Mouse (Mus musculus) intestine, embryonic 15.5 days (tissue): ENCODE data around the gene Golt1b. TPM values are rescaled to one million over a fixed set of nuclear protein-coding genes. Genes with fewer than 3 reads are reported as not detected.

ENCODE experiments used
- ATAC-seq: fragments of 200-750 bp; cut with Nextera tagmentation; 2 replicates; pipeline ENCODE4 v1.8.0; 2017; ENCODE audit warnings: moderate TSS enrichment, moderate library complexity
- H3K27ac ChIP-seq: fragments of 300-500 bp; sonication (generic); 2 replicates; pipeline ENCODE4 v1.5.1; 2015; ENCODE audit warnings: mild to moderate bottlenecking, inconsistent platforms
- H3K27me3 ChIP-seq: fragments of 300-500 bp; sonication (generic); replicated peaks from 2 replicates; pipeline ENCODE4 v1.6.1; 2015; ENCODE audit warnings: inconsistent platforms
- H3K36me3 ChIP-seq: fragments of 300-500 bp; sonication (generic); 2 replicates; pipeline ENCODE4 v1.6.1; 2015; ENCODE audit warnings: inconsistent platforms
- H3K4me1 ChIP-seq: fragments of 300-500 bp; sonication (generic); replicated peaks from 2 replicates; pipeline ENCODE4 v1.6.1; 2015; ENCODE audit warnings: inconsistent platforms
- H3K4me2 ChIP-seq: fragments of 300-500 bp; sonication (generic); replicated peaks from 2 replicates; pipeline ENCODE4 v1.6.1; 2015; ENCODE audit warnings: mild to moderate bottlenecking, inconsistent platforms
- H3K4me3 ChIP-seq: fragments of 300-500 bp; sonication (generic); replicated peaks from 2 replicates; pipeline ENCODE4 v1.5.1; 2015; ENCODE audit warnings: inconsistent platforms
- H3K9ac ChIP-seq: fragments of 300-500 bp; sonication (generic); 2 replicates; pipeline ENCODE4 v1.6.1; 2015; ENCODE audit warnings: inconsistent platforms
- H3K9me3 ChIP-seq: fragments of 300-500 bp; sonication (generic); 2 replicates; pipeline ENCODE4 v1.6.1; 2016; ENCODE audit warnings: inconsistent platforms
- whole genome bisulfite sequencing: fragments of 180-500 bp; shearing (Covaris S2); methylation state at CpG from one replicate; pipeline ENCODE4 v1.1.7; 2015; 5-methylcytosine and 5-hydroxymethylcytosine counted together
- polyA plus RNA-seq: library from polyadenylated mRNA; unstranded; fragments of >200 nt; fragmentation: Nextera tagmentation; extraction: Ambion mirVana; gene quantifications from 2 replicates; pipeline ENCODE4 v1.2.1, GENCODE M21; 2015

Gene Golt1b
- polyA plus RNA-seq, 1 experiment from 2014 or later = 81.8 TPM

DNA sequence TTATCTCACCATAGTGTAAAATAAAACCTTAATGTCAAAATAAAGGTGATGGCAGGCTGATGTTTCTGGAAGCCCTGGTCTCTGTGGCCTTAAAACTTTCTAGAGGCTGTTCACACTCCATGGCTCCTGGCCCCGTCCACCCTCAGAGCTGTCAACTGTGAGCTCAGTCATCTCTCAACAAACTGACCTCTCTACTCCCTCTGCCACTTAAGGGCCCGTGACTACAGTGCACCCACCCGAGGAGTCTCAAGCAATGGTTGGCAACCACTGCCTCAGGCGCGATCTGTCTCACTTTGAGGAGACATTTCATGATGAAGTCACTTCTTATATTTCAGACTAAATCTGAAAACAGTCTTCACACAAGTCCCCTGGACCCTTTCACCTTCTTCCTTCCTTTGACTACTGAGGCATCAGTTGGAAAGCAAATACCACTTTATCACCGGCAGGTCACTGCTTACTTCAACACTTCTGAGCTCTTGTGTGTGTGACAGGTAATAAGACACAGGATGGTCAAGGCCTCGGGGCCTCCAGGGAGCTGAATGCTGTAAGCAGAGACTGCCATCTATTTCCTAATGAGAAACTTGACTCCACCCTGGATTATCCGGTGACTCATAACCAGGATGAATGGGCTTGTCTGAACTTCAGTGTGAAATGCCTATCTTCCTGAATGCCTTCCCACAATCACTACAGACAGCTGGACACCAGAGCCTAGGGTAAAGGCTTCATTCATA, 21.1 kb upstream of the Golt1b start:
- Histone ChIP-seq H3K9me3 (no peaks in the 10 kb centered on the region), H3K4me3 (no peak overlapping the region), H3K36me3 (peaks cover 14% of the 10 kb centered on the region), H3K9ac (no peak overlapping the region), H3K4me2 (no peak overlapping the region), H3K27ac (no peak overlapping the region), H3K27me3 (no peaks in the 10 kb centered on the region), H3K4me1 (no peaks in the 10 kb centered on the region)
- no peak for ATAC-seq
- 87% methylated on average over 8 of the region's 8 CpGs for WGBS

DNA sequence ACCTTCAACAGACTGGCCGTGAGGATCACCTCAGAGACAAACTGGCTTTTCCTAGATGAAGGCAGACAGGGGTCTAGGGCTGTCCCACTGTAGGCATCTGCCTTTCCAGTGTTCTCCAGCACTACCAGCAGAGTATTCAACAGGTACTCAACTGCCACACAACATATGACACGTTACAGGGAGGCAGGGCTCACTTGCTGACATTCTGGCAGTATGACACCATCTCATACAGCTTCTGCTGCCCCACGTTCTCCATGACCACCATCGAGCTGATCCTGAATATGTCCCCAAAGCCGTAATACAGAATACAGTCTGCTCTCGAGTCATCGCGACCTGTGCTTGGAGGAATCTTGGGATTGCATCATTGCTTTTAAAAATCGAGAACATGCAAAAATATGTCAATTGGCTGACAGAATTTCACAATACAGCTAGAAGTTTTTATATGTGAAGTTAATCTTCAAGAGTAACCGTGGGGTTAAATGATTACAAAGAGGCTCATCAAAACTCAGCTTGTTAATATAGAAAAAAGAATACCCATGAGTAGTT, 20.5 kb upstream of the Golt1b start:
- Histone ChIP-seq H3K27me3 (no peaks in the 10 kb centered on the region), H3K9ac (no peak overlapping the region), H3K4me2 (no peak overlapping the region), H3K9me3 (no peaks in the 10 kb centered on the region), H3K27ac (no peak overlapping the region), H3K36me3 (peaks cover 14% of the 10 kb centered on the region), H3K4me3 (no peak overlapping the region), H3K4me1 (no peaks in the 10 kb centered on the region)
- no peak for ATAC-seq
- WGBS = 87% methylated on average over 10 of the region's 10 CpGs

GRCm38 (mm10) chr6:142367565-142367964, 19.5 kb upstream of the Golt1b start:
- Histone ChIP-seq H3K36me3 (peaks cover 16% of the 10 kb centered on the region), H3K4me3 (no peak overlapping the region), H3K27me3 (no peaks in the 10 kb centered on the region), H3K9ac (no peak overlapping the region), H3K27ac (no peak overlapping the region), H3K4me2 (no peak overlapping the region), H3K9me3 (no peaks in the 10 kb centered on the region), H3K4me1 (no peaks in the 10 kb centered on the region)
- no peak for ATAC-seq
- WGBS = 84% methylated on average over 3 of the region's 3 CpGs

DNA sequence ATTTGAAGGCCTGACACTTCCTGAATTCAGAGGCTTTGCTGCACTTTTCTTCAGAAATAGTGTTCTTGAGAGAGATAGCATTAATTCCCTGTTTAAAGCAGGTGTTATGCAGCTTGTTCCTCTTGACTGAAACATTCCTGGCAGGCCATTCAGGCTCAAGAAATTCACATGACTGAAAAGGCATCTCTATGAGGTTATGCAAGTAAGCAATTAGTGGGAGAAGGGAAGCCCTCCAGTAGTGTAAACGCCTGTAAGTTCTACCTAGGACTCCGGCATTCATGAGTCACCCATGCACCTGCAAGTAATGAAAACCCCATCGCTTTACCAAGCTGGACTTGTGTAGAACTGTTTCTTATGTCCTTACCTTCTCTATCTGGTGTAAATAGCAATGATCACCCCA, 17.5 kb upstream of the Golt1b start:
- Histone ChIP-seq H3K27ac (no peak overlapping the region), H3K36me3 (peaks cover 6% of the 10 kb centered on the region; the same call in 1 of the 2 replicates), H3K9me3 (no peaks in the 10 kb centered on the region), H3K4me2 (no peak overlapping the region), H3K4me3 (no peak overlapping the region), H3K9ac (no peak overlapping the region), H3K27me3 (no peaks in the 10 kb centered on the region), H3K4me1 (no peaks in the 10 kb centered on the region)
- ATAC-seq = no peak
- 87% methylated on average over 3 of the region's 3 CpGs for WGBS

- WGBS = 70% methylated on average over 1 of the region's 1 CpGs
These were observed 9.9 kb upstream of the Golt1b start for GRCm38 (mm10) chr6:142377081-142377480.

DNA sequence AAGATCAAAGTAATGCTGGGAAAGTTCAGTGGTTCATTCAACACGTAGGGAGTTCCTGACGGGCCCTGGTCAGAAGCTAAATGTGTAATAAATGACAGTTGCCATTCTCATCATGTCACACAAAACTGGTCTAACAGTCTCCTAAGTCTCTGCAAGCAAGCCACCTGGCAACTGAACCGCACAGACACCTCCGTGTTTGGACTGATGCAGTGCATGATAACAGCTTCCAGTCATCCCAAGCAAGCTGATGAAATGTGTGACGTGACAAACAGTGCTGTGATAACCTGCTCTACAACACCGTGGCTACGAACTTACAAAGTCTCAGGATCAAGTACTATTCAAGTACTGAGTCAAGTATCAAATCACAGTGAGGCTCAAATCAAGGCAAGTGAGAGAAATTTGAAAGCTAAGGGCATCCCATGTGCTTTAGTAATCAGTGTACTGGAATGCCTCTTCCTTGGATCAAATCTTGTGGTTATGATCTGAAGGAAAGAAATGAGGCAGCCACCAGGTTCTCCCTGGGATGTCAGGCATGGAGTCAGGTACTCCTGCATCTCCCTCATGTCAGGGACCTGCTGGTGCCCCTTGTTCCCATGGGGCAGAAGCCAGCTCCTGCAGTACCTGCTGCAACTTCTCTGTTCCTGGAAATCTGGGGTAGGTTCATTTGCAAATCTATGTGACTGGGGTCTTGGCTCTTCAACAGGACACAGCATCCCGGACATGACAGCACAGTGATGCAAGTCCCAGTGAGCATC, 8.3 kb upstream of the Golt1b start:
- WGBS = 88% methylated on average over 8 of the region's 8 CpGs
- H3K9ac ChIP-seq = no peak overlapping the region
- peaks cover 4% of the 10 kb centered on the region; the same call in 1 of the 2 replicates for H3K36me3 ChIP-seq
- ATAC-seq = no peak
- H3K4me2 ChIP-seq = no peak overlapping the region
- no peaks in the 10 kb centered on the region for H3K27me3 ChIP-seq
- no peaks in the 10 kb centered on the region for H3K4me1 ChIP-seq
- no peak overlapping the region for H3K4me3 ChIP-seq
- H3K27ac ChIP-seq = no peak overlapping the region
- no peaks in the 10 kb centered on the region for H3K9me3 ChIP-seq

More at GRCm38 (mm10) chr6:142377081-142377480, 9.9 kb upstream of the Golt1b start:
- no peaks in the 10 kb centered on the region for H3K9me3 ChIP-seq
- no peak overlapping the region for H3K27ac ChIP-seq
- no peak for ATAC-seq
- no peaks in the 10 kb centered on the region for H3K4me1 ChIP-seq
- no peaks in the 10 kb centered on the region for H3K27me3 ChIP-seq
- no peak overlapping the region for H3K4me3 ChIP-seq
- H3K9ac ChIP-seq = no peak overlapping the region
- H3K36me3 ChIP-seq = peaks cover 7% of the 10 kb centered on the region
- no peak overlapping the region for H3K4me2 ChIP-seq

DNA sequence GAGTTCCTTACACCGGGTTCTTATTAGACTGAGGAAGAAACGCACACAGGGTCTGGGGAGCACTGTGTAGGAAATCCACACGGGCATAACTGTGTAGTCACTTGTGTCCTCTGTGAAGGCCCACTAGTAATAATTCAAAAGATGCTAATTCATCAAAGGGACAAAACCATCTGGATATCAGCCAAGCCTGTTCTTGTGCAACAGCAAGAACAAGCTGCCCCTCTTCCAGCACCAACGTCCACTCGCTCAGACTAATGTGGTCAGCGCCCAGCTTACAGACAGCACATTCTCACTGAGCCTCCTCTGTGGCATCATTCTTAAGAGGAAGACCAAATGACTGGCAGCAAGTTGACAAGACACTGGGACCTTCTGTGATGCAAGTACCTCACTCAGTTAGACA, 7.1 kb upstream of the Golt1b start:
- H3K36me3 ChIP-seq = peaks cover 4% of the 10 kb centered on the region; the same call in 1 of the 2 replicates
- no peaks in the 10 kb centered on the region for H3K9me3 ChIP-seq
- no peak overlapping the region for H3K27ac ChIP-seq
- H3K9ac ChIP-seq = no peak overlapping the region
- H3K4me3 ChIP-seq = no peak overlapping the region
- H3K27me3 ChIP-seq = no peaks in the 10 kb centered on the region
- no peak for ATAC-seq
- WGBS = 91% methylated on average over 6 of the region's 6 CpGs
- H3K4me2 ChIP-seq = no peak overlapping the region
- no peaks in the 10 kb centered on the region for H3K4me1 ChIP-seq

- 91% methylated on average over 7 of the region's 7 CpGs for WGBS
- Histone ChIP-seq H3K4me3 (no peak overlapping the region), H3K4me1 (no peaks in the 10 kb centered on the region), H3K9me3 (no peaks in the 10 kb centered on the region), H3K4me2 (no peak overlapping the region), H3K9ac (no peak overlapping the region), H3K36me3 (0 out of 2 replicates have a peak, but pooled peaks cover under 1% of the 10 kb centered on the region), H3K27me3 (no peaks in the 10 kb centered on the region), H3K27ac (no peak overlapping the region)
- no peak for ATAC-seq
These were observed 5.4 kb upstream of the Golt1b start for GRCm38 (mm10) chr6:142381615-142382014.

- no peaks in the 10 kb centered on the region for H3K27me3 ChIP-seq
- no peaks in the 10 kb centered on the region for H3K9me3 ChIP-seq
- no peak for ATAC-seq
- no peak overlapping the region for H3K4me3 ChIP-seq
- no peaks in the 10 kb centered on the region for H3K36me3 ChIP-seq
- H3K9ac ChIP-seq = no peak overlapping the region
- no peak overlapping the region for H3K4me2 ChIP-seq
- no peak overlapping the region for H3K27ac ChIP-seq
- 91% methylated on average over 9 of the region's 9 CpGs for WGBS
- peaks cover 8% of the 10 kb centered on the region for H3K4me1 ChIP-seq
These were observed 2.5 kb upstream of the Golt1b start for GRCm38 (mm10) chr6:142384521-142384920.

DNA sequence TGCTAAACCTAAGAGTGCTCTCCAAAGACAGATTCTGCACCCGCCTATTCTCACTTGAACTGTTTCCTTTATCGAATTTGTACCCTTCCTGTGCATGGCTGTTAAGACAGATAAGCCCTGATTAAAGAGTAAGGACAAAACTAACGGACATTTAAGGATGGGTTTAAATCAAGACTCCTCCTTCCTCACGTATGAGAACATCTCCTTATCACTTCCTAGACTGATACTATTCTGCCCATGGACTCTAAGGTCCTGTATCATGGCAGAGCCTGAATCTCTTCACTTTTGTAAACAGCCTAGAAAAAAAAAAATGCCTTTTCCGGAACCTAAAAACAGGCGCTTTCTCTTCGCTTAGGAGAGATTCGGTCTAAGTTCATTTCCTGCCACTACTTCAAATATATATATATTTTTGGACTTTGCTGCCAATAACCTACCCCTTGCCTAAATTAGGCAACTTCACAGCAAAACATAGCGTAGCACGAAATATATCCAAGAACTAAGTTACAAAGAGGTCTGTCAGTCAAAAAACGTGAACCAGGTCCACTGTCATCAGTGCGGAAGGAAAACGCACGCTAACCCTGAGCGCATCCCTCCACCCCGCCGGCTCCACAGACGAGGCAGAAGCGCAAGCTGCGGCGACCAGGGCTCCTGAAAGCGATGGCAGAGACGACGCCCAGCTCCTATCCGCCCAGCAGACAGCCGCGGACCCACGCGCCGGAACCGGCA, 573 bp upstream of the Golt1b start:
- ATAC-seq = peak; percentile 84
- Histone ChIP-seq H3K27ac (no peak overlapping the region), H3K27me3 (no peaks in the 10 kb centered on the region), H3K4me1 (peaks cover 8% of the 10 kb centered on the region), H3K4me2 (peak overlapping the region; percentile 66), H3K9ac (peak overlapping the region; percentile 62), H3K9me3 (no peaks in the 10 kb centered on the region), H3K36me3 (no peaks in the 10 kb centered on the region), H3K4me3 (peak overlapping the region; percentile 100)
- 4% methylated on average over 31 of the region's 31 CpGs for WGBS

DNA sequence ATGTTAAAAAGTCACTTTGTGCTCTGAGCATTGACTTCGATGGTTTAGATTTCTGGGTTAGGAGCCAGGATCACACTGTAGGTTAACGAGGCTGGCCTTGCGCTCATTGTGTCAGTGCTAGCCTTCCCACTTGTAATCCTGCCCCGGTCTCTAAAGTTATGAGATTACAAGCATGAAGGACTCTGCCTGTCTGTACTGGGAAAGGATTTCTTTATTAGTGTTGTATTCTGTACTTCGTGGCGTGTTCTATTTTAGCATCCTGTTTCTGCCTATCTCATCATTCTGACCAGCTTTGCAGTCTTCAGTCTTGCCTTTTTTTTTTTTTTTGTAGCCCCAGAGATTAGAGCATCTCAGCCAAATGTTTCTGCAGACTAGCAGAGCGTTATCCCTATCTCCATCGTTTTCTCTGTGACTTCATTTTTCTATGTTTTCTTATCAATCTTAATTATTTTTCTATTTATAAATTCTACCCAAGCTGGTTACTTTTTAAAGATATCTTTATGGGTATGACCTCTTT, 792 bp downstream of the Golt1b start:
- H3K4me3 ChIP-seq = peak overlapping the region; percentile 100
- WGBS = 14% methylated on average over 8 of the region's 8 CpGs
- H3K27ac ChIP-seq = no peak overlapping the region
- H3K9me3 ChIP-seq = no peaks in the 10 kb centered on the region
- peak overlapping the region; percentile 70 for H3K4me2 ChIP-seq
- H3K27me3 ChIP-seq = no peaks in the 10 kb centered on the region
- H3K9ac ChIP-seq = peak overlapping the region; percentile 85
- H3K4me1 ChIP-seq = peaks cover 8% of the 10 kb centered on the region
- no peak for ATAC-seq
- no peaks in the 10 kb centered on the region for H3K36me3 ChIP-seq

DNA sequence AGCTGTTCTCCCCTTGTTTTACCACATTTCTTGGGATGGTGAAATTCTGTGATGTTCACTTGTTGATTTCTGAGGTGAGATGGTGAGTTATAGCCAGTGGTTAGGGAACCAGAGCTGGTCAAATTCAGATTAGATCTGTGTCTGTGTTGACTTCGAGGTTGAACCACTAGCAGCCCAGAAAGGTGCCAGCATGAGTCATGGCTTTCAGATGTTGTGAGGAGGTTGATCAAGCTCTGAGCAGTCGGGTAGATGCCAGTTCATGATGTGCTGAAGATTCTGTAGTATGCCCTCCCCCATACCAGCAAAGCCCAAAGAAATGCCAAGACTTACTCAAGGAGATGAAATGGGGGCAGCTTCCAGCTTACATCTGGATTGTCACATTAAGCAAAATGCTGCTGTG, 2.1 kb downstream of the Golt1b start:
- ATAC-seq = no peak
- peaks cover 8% of the 10 kb centered on the region for H3K4me1 ChIP-seq
- no peak overlapping the region for H3K4me3 ChIP-seq
- H3K27ac ChIP-seq = no peak overlapping the region
- 0 out of 2 replicates have a peak overlapping the region, but pooled peaks have one; percentile 41 for H3K4me2 ChIP-seq
- no peaks in the 10 kb centered on the region for H3K27me3 ChIP-seq
- H3K36me3 ChIP-seq = no peaks in the 10 kb centered on the region
- 84% methylated on average over 2 of the region's 2 CpGs for WGBS
- H3K9me3 ChIP-seq = no peaks in the 10 kb centered on the region
- H3K9ac ChIP-seq = no peak overlapping the region
